Mouse (Mus musculus) liver, embryonic 15.5 days (tissue): ENCODE measurements around the gene Fgl2. TPM values are rescaled to one million over a fixed set of nuclear protein-coding genes. Genes with fewer than 3 reads are reported as not detected.

ENCODE experiments used
- ATAC-seq: fragments of 200-750 bp; cut with Nextera tagmentation; 2 replicates; pipeline ENCODE4 v1.8.0; 2017; ENCODE audit warnings: moderate number of reproducible peaks, mild to moderate bottlenecking, moderate library complexity; ENCODE audit not compliant: insufficient read depth
- H3K27ac ChIP-seq: fragments of 300-500 bp; sonication (generic); replicated peaks from 2 replicates; pipeline ENCODE4 v1.5.1; 2015; ENCODE audit warnings: mild to moderate bottlenecking, inconsistent platforms
- H3K27me3 ChIP-seq: fragments of 300-500 bp; sonication (generic); 2 replicates; pipeline ENCODE4 v1.6.1; 2015; ENCODE audit warnings: mild to moderate bottlenecking, inconsistent platforms
- H3K36me3 ChIP-seq: fragments of 300-500 bp; sonication (generic); replicated peaks from 2 replicates; pipeline ENCODE4 v1.6.1; 2015; ENCODE audit warnings: moderate library complexity, mild to moderate bottlenecking, inconsistent platforms
- H3K4me1 ChIP-seq: fragments of 300-500 bp; sonication (generic); replicated peaks from 2 replicates; pipeline ENCODE4 v1.6.1; 2015; ENCODE audit warnings: inconsistent platforms
- H3K4me2 ChIP-seq: fragments of 300-500 bp; sonication (generic); 2 replicates; pipeline ENCODE4 v1.6.1; 2015; ENCODE audit warnings: moderate library complexity, mild to moderate bottlenecking, inconsistent platforms
- H3K4me3 ChIP-seq: fragments of 300-500 bp; sonication (generic); replicated peaks from 2 replicates; pipeline ENCODE4 v1.5.1; 2015; ENCODE audit warnings: mild to moderate bottlenecking, inconsistent platforms
- H3K9ac ChIP-seq: fragments of 300-500 bp; sonication (generic); 2 replicates; pipeline ENCODE4 v1.6.1; 2015; ENCODE audit warnings: moderate library complexity, mild to moderate bottlenecking, inconsistent platforms
- H3K9me3 ChIP-seq: fragments of 300-500 bp; sonication (generic); replicated peaks from 2 replicates; pipeline ENCODE4 v1.6.1; 2016; ENCODE audit warnings: inconsistent platforms
- WGBS: fragments of 180-500 bp; shearing (Covaris S2); methylation state at CpG from one replicate; pipeline ENCODE4 v1.1.7; 2015; ENCODE audit warnings: mixed read lengths; ENCODE audit not compliant: insufficient replicate concordance; 5-methylcytosine and 5-hydroxymethylcytosine counted together
- polyA plus RNA-seq: library from polyadenylated mRNA; unstranded; fragments of >200 nt; fragmentation: Nextera tagmentation; extraction: Ambion mirVana; gene quantifications from 2 replicates; pipeline ENCODE4 v1.2.1, GENCODE M21; 2015

Fgl2 gene
- polyA plus RNA-seq, 1 experiment from 2014 or later = 2.7 TPM

- no peaks in the 10 kb centered on the region for H3K9me3 ChIP-seq
- H3K36me3 ChIP-seq = no peaks in the 10 kb centered on the region
- no peaks in the 10 kb centered on the region for H3K27me3 ChIP-seq
- H3K4me1 ChIP-seq = peaks cover 5% of the 10 kb centered on the region; the same call in 1 of the 2 replicates
- no peak overlapping the region for H3K27ac ChIP-seq
- 48% methylated on average over 13 of the region's 13 CpGs for WGBS
- no peak overlapping the region for H3K4me3 ChIP-seq
- H3K9ac ChIP-seq = no peak overlapping the region
- no peak for ATAC-seq
- H3K4me2 ChIP-seq = no peak overlapping the region
Observed at GRCm38 (mm10) chr5:21384252-21384960, 12.0 kb downstream of the Fgl2 start.

GRCm38 (mm10) chr5:21384976-21385375 lies 12.5 kb downstream of the Fgl2 start:
- no peak overlapping the region for H3K4me2 ChIP-seq
- H3K4me3 ChIP-seq = no peak overlapping the region
- no peak overlapping the region for H3K9ac ChIP-seq
- no peak overlapping the region for H3K27ac ChIP-seq
- no peaks in the 10 kb centered on the region for H3K36me3 ChIP-seq
- H3K27me3 ChIP-seq = no peaks in the 10 kb centered on the region
- ATAC-seq = no peak
- no peaks in the 10 kb centered on the region for H3K9me3 ChIP-seq
- peaks cover 5% of the 10 kb centered on the region; the same call in 1 of the 2 replicates for H3K4me1 ChIP-seq
- WGBS = 45% methylated on average over 9 of the region's 9 CpGs

GRCm38 (mm10) chr5:21386432-21386831 lies 14.0 kb downstream of the Fgl2 start:
- Histone ChIP-seq H3K27me3 (no peaks in the 10 kb centered on the region), H3K4me1 (peaks cover 5% of the 10 kb centered on the region; the same call in 1 of the 2 replicates), H3K27ac (0 out of 2 replicates have a peak overlapping the region, but pooled peaks have one; percentile 1), H3K36me3 (no peaks in the 10 kb centered on the region), H3K9ac (no peak overlapping the region), H3K9me3 (no peaks in the 10 kb centered on the region), H3K4me3 (no peak overlapping the region), H3K4me2 (no peak overlapping the region)
- no peak for ATAC-seq
- WGBS = 50% methylated on average over 4 of the region's 4 CpGs

- H3K9me3 ChIP-seq = no peaks in the 10 kb centered on the region
- no peaks in the 10 kb centered on the region for H3K36me3 ChIP-seq
- peaks cover 5% of the 10 kb centered on the region; the same call in 1 of the 2 replicates for H3K4me1 ChIP-seq
- no peak overlapping the region for H3K9ac ChIP-seq
- H3K27me3 ChIP-seq = no peaks in the 10 kb centered on the region
- no peak overlapping the region for H3K4me2 ChIP-seq
- no peak for ATAC-seq
- no peak overlapping the region for H3K4me3 ChIP-seq
- H3K27ac ChIP-seq = no peak overlapping the region
Observed at GRCm38 (mm10) chr5:21387340-21387739, 14.9 kb downstream of the Fgl2 start.

- H3K36me3 ChIP-seq = no peaks in the 10 kb centered on the region
- no peak overlapping the region for H3K4me3 ChIP-seq
- no peak for ATAC-seq
- H3K9ac ChIP-seq = no peak overlapping the region
- no peak overlapping the region for H3K27ac ChIP-seq
- H3K4me1 ChIP-seq = peaks cover 1% of the 10 kb centered on the region; the same call in 1 of the 2 replicates
- H3K9me3 ChIP-seq = no peaks in the 10 kb centered on the region
- 51% methylated on average over 4 of the region's 4 CpGs for WGBS
- H3K4me2 ChIP-seq = no peak overlapping the region
- no peaks in the 10 kb centered on the region for H3K27me3 ChIP-seq
Observed at GRCm38 (mm10) chr5:21388855-21389254, 16.4 kb downstream of the Fgl2 start.

GRCm38 (mm10) chr5:21391616-21392384 lies 19.4 kb downstream of the Fgl2 start:
- Histone ChIP-seq H3K9ac (no peak overlapping the region), H3K4me2 (no peak overlapping the region; the same call in 1 of the 2 replicates), H3K27ac (no peak overlapping the region), H3K9me3 (no peaks in the 10 kb centered on the region), H3K36me3 (no peaks in the 10 kb centered on the region), H3K4me3 (no peak overlapping the region), H3K4me1 (peaks cover 6% of the 10 kb centered on the region), H3K27me3 (no peaks in the 10 kb centered on the region)
- no peak for ATAC-seq
- 57% methylated on average over 13 of the region's 13 CpGs for WGBS

GRCm38 (mm10) chr5:21394562-21394961 lies 22.1 kb downstream of the Fgl2 start:
- no peak overlapping the region for H3K4me3 ChIP-seq
- WGBS = 52% methylated on average over 2 of the region's 2 CpGs
- no peaks in the 10 kb centered on the region for H3K9me3 ChIP-seq
- H3K4me2 ChIP-seq = no peak overlapping the region
- no peak overlapping the region for H3K27ac ChIP-seq
- no peak overlapping the region for H3K9ac ChIP-seq
- no peaks in the 10 kb centered on the region for H3K36me3 ChIP-seq
- H3K4me1 ChIP-seq = peaks cover 6% of the 10 kb centered on the region
- no peak for ATAC-seq
- H3K27me3 ChIP-seq = no peaks in the 10 kb centered on the region

GRCm38 (mm10) chr5:21395205-21395840 lies 22.9 kb downstream of the Fgl2 start:
- 13% methylated on average over 7 of the region's 7 CpGs for WGBS
- Histone ChIP-seq H3K4me3 (no peak overlapping the region), H3K4me2 (no peak overlapping the region), H3K27me3 (no peaks in the 10 kb centered on the region), H3K4me1 (peaks cover 6% of the 10 kb centered on the region), H3K9me3 (no peaks in the 10 kb centered on the region), H3K36me3 (no peaks in the 10 kb centered on the region), H3K9ac (no peak overlapping the region), H3K27ac (no peak overlapping the region)
- no peak for ATAC-seq

- H3K4me3 ChIP-seq = no peak overlapping the region
- H3K4me1 ChIP-seq = no peaks in the 10 kb centered on the region
- 10% methylated on average over 5 of the region's 5 CpGs for WGBS
- ATAC-seq = no peak
- H3K36me3 ChIP-seq = no peaks in the 10 kb centered on the region
- H3K9me3 ChIP-seq = no peaks in the 10 kb centered on the region
- peak overlapping the region; percentile 57; the same call in 1 of the 2 replicates for H3K27ac ChIP-seq
- no peaks in the 10 kb centered on the region for H3K27me3 ChIP-seq
- 0 out of 2 replicates have a peak overlapping the region, but pooled peaks have one; percentile 10 for H3K4me2 ChIP-seq
- no peak overlapping the region for H3K9ac ChIP-seq
Observed at GRCm38 (mm10) chr5:21411261-21411666, 38.8 kb downstream of the Fgl2 start.

- H3K9ac ChIP-seq = no peak overlapping the region
- H3K4me1 ChIP-seq = no peaks in the 10 kb centered on the region
- H3K36me3 ChIP-seq = no peaks in the 10 kb centered on the region
- no peak for ATAC-seq
- no peak overlapping the region; the same call in 1 of the 2 replicates for H3K27ac ChIP-seq
- no peak overlapping the region for H3K4me3 ChIP-seq
- no peaks in the 10 kb centered on the region for H3K9me3 ChIP-seq
- H3K4me2 ChIP-seq = no peak overlapping the region; the same call in 1 of the 2 replicates
- no peaks in the 10 kb centered on the region for H3K27me3 ChIP-seq
- 41% methylated on average over 5 of the region's 5 CpGs for WGBS
Observed at GRCm38 (mm10) chr5:21412056-21412455, 39.6 kb downstream of the Fgl2 start.

GRCm38 (mm10) chr5:21413322-21413721 lies 40.9 kb downstream of the Fgl2 start:
- no peak overlapping the region for H3K27ac ChIP-seq
- H3K4me2 ChIP-seq = no peak overlapping the region
- no peak overlapping the region for H3K4me3 ChIP-seq
- H3K27me3 ChIP-seq = no peaks in the 10 kb centered on the region
- H3K36me3 ChIP-seq = no peaks in the 10 kb centered on the region
- 70% methylated on average over 3 of the region's 3 CpGs for WGBS
- no peak for ATAC-seq
- no peaks in the 10 kb centered on the region for H3K4me1 ChIP-seq
- no peak overlapping the region for H3K9ac ChIP-seq
- H3K9me3 ChIP-seq = no peaks in the 10 kb centered on the region
